Mouse (Mus musculus) lung, postnatal 0 days (tissue): ENCODE data around the gene Scarf1. TPM values are rescaled to one million over a fixed set of nuclear protein-coding genes. Genes with fewer than 3 reads are reported as not detected.

ENCODE experiments used
- ATAC-seq: fragments of 200-750 bp; cut with Nextera tagmentation; 2 replicates; pipeline ENCODE4 v1.8.0; 2017; ENCODE audit warnings: moderate library complexity
- DNase-seq: peaks from one replicate; pipeline ENCODE4 v3.0.0-alpha.2; 2016; ENCODE audit warnings: low spot score
- H3K27ac ChIP-seq: fragments of 300-500 bp; sonication (generic); 2 replicates; pipeline ENCODE4 v1.5.1; 2014; ENCODE audit warnings: antibody characterized with exemption, mild to moderate bottlenecking, low read length, mixed read lengths
- H3K27me3 ChIP-seq: fragments of 300-500 bp; sonication (generic); replicated peaks from 2 replicates; pipeline ENCODE4 v1.6.1; 2014; ENCODE audit warnings: low read length, mixed read lengths; ENCODE audit not compliant: insufficient read depth
- H3K36me3 ChIP-seq: fragments of 300-500 bp; sonication (generic); 2 replicates; pipeline ENCODE4 v1.6.1; 2014; ENCODE audit warnings: low read length, mixed read lengths; ENCODE audit not compliant: insufficient read depth
- H3K4me1 ChIP-seq: fragments of 300-500 bp; sonication (generic); 2 replicates; pipeline ENCODE4 v1.6.1; 2014; ENCODE audit warnings: antibody characterized with exemption, low read depth, low read length, mixed read lengths; ENCODE audit not compliant: insufficient read depth
- H3K4me2 ChIP-seq: fragments of 300-500 bp; sonication (generic); replicated peaks from 2 replicates; pipeline ENCODE4 v1.6.1; 2014; ENCODE audit warnings: low read depth, mild to moderate bottlenecking, low read length, moderate library complexity, mixed read lengths
- H3K4me3 ChIP-seq: fragments of 300-500 bp; sonication (generic); 2 replicates; pipeline ENCODE4 v1.5.1; 2014; ENCODE audit warnings: low read depth, low read length
- H3K9ac ChIP-seq: fragments of 300-500 bp; sonication (generic); replicated peaks from 2 replicates; pipeline ENCODE4 v1.6.1; 2014; ENCODE audit warnings: low read depth, mild to moderate bottlenecking
- H3K9me3 ChIP-seq: fragments of 300-500 bp; sonication (generic); 2 replicates; pipeline ENCODE4 v1.6.1; 2016; ENCODE audit warnings: low read length, mixed read lengths
- CTCF ChIP-seq: IDR thresholded peaks from 2 replicates; pipeline ENCODE4 v1.5.1; 2016; ENCODE audit warnings: antibody characterized with exemption, mild to moderate bottlenecking
- EP300 ChIP-seq: IDR thresholded peaks from 2 replicates; pipeline ENCODE4 v1.6.1; 2016; ENCODE audit warnings: antibody characterized with exemption, mild to moderate bottlenecking, control low read depth
- WGBS: fragments of 180-500 bp; shearing (Covaris S2); extraction: QIAGEN DNeasy Blood & Tissue Kit; methylation state at CpG from one replicate; pipeline ENCODE4 v1.1.7; 2014; 5-methylcytosine and 5-hydroxymethylcytosine counted together
- microRNA counts: library from miRNA; unstranded; fragments of <30 nt; microRNA quantifications from one replicate; lab custom pipeline; 2015
- microRNA-seq: library from miRNA; unstranded; fragments of <30 nt; microRNA quantifications from one replicate; pipeline ENCODE4, GENCODE M21; 2016
- polyA plus RNA-seq: library from polyadenylated mRNA; unstranded; fragments of >200 nt; fragmentation: Nextera tagmentation; extraction: Ambion mirVana; gene quantifications from 2 replicates; pipeline ENCODE4 v1.2.1, GENCODE M21; 2015

Scarf1 gene
- polyA plus RNA-seq, 1 experiment from 2014 or later: 18.5 TPM

GRCm38 (mm10) chr11:75574378-75575123 lies 61.2 kb downstream of the Scarf1 start:
- ATAC-seq (no peak), DNase-seq (no peak)
- Histone ChIP-seq H3K27ac (no peak overlapping the region), H3K4me3 (no peak overlapping the region), H3K4me1 (peaks cover 17% of the 10 kb centered on the region), H3K27me3 (no peaks in the 10 kb centered on the region), H3K4me2 (no peak overlapping the region), H3K9me3 (no peaks in the 10 kb centered on the region), H3K9ac (no peak overlapping the region), H3K36me3 (no peaks in the 10 kb centered on the region)
- 82% methylated on average over 5 of the region's 5 CpGs for WGBS
- TF ChIP-seq EP300 (no peak), CTCF (no peak)

DNA sequence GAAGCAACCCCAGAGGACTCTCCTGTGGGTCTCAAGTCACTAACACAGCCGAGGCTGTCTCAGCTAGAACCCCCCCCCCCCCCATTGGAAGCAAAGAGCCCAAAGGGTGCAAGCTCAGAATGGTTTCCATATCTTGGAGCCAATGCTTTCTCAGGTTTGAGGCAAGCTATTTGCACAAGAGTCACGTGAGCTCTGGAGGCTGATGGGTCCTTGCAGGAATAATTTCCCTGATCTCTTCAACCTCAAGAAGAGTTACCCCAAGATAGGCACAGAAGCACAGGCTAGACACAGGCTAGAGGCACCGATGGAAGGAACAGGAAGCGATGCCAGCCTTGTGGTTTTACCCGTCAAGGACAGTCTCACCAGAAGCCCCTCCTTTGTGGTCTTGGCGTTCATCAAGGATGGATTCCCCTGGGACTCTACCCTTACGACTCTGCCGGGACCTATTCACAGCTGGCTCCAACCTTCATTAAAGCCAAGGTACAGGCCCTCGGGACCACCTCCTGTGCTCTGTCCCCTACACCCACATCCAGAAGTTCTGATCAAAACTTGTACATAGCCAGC lies 62.3 kb downstream of the Scarf1 start:
- TF ChIP-seq CTCF (no peak), EP300 (no peak)
- Histone ChIP-seq H3K4me1 (peaks cover 17% of the 10 kb centered on the region), H3K36me3 (no peaks in the 10 kb centered on the region), H3K9me3 (no peaks in the 10 kb centered on the region), H3K27ac (no peak overlapping the region), H3K4me2 (no peak overlapping the region), H3K9ac (no peak overlapping the region), H3K4me3 (no peak overlapping the region), H3K27me3 (no peaks in the 10 kb centered on the region)
- DNase-seq (no peak), ATAC-seq (no peak)
- 75% methylated on average over 9 of the region's 9 CpGs for WGBS

MicroRNA genes within 50 kb of the gene (microRNA counts, 519-probe panel; counts per million panel counts)
- microRNA mmu-miR-22 (lab: Ali Mortazavi, UCI): 6,782 counts per million, percentile 90 among the panel's probes with 10 or more counts

Small RNA genes within 50 kb of the gene (microRNA-seq; reads per million reads assigned to microRNA genes)
- gene Mir22 (13,736 reads per million, percentile 95 among the genes with 10 or more reads in this experiment), gene Mir3971 (not detected)

Other genes with a start within 250 kb of the Scarf1 start
- 44.7 and 52.3 TPM in 2 replicates for gene Rpa1, start 165.2 kb upstream of the Scarf1 start, polyA plus RNA-seq
- gene Smyd4, start 165.1 kb upstream of the Scarf1 start, polyA plus RNA-seq: 6.4 and 6.6 TPM in 2 replicates
- 58.0 and 64.2 TPM in 2 replicates for gene Serpinf1, start 90.8 kb upstream of the Scarf1 start, polyA plus RNA-seq
- 0.14 and 0.19 TPM in 2 replicates for gene Serpinf2, start 73.9 kb upstream of the Scarf1 start, polyA plus RNA-seq
- 5.9 and 7.2 TPM in 2 replicates for gene Wdr81, start 58.8 kb upstream of the Scarf1 start, polyA plus RNA-seq
- gene Tlcd2, start 51.8 kb upstream of the Scarf1 start, polyA plus RNA-seq: 6.1 and 8.7 TPM in 2 replicates
- gene Prpf8, start 26.7 kb upstream of the Scarf1 start, polyA plus RNA-seq: 19.7 and 22.5 TPM in 2 replicates
- 12.4 and 15.7 TPM in 2 replicates for gene Rilp, start 3.4 kb upstream of the Scarf1 start, polyA plus RNA-seq
- 18.2 and 24.0 TPM in 2 replicates for gene Slc43a2, start 18.2 kb downstream of the Scarf1 start, polyA plus RNA-seq
- gene Pitpna, start 74.6 kb downstream of the Scarf1 start, polyA plus RNA-seq: 71.1 and 74.4 TPM in 2 replicates
- gene Inpp5k, start 117.4 kb downstream of the Scarf1 start, polyA plus RNA-seq: 60.2 and 71.4 TPM in 2 replicates
- 88.5 and 102 TPM in 2 replicates for gene Myo1c, start 137.0 kb downstream of the Scarf1 start, polyA plus RNA-seq
- 83.8 and 90.3 TPM in 2 replicates for gene Crk, start 165.7 kb downstream of the Scarf1 start, polyA plus RNA-seq
- gene Ywhae, start 219.3 kb downstream of the Scarf1 start, polyA plus RNA-seq: 453 and 499 TPM in 2 replicates